Mouse (Mus musculus) midbrain, embryonic 12.5 days (tissue): ENCODE measurements around the gene 6720489N17Rik. TPM values are rescaled to one million over a fixed set of nuclear protein-coding genes. Genes with fewer than 3 reads are reported as not detected.

ENCODE experiments used
- microRNA-seq: library from miRNA; unstranded; fragments of <30 nt; microRNA quantifications from one replicate; pipeline ENCODE4, GENCODE M21; 2017
- polyA plus RNA-seq: library from polyadenylated mRNA; unstranded; fragments of >200 nt; fragmentation: Nextera tagmentation; extraction: Ambion mirVana; gene quantifications from 2 replicates; pipeline ENCODE4 v1.2.1, GENCODE M21; 2016

The 6720489N17Rik gene
- polyA plus RNA-seq, 1 experiment from 2014 or later, result 12.2 TPM

Small RNA genes within 50 kb of the gene (microRNA-seq; reads per million reads assigned to microRNA genes)
- not detected for gene Gm24020

Other genes starting within 250 kb of the 6720489N17Rik start
- 2.4 and 3.5 TPM in 2 replicates for gene Gm3604, start 241.0 kb downstream of the 6720489N17Rik start, polyA plus RNA-seq
- gene Gm49359, start 157.3 kb downstream of the 6720489N17Rik start, polyA plus RNA-seq, result 14.8 and 17.6 TPM in 2 replicates
- 0.85 TPM in 1 of 2 replicates, not detected in the other for gene Zfp935, start 65.7 kb downstream of the 6720489N17Rik start, polyA plus RNA-seq
- 18.9 TPM in 2 replicates for gene Zfp934, start 53.0 kb downstream of the 6720489N17Rik start, polyA plus RNA-seq
- gene Platr25, start 136.5 kb upstream of the 6720489N17Rik start, polyA plus RNA-seq, result 31.9 and 32.8 TPM in 2 replicates
- gene Gm5141, start 161.6 kb upstream of the 6720489N17Rik start, polyA plus RNA-seq, result 11.8 and 13.9 TPM in 2 replicates
- not detected in 2 replicates for gene Fbp2, start 234.2 kb upstream of the 6720489N17Rik start, polyA plus RNA-seq